Mouse (Mus musculus) gastrocnemius, postnatal 10 days (tissue): ENCODE data around the gene Sgta. TPM values are rescaled to one million over a fixed set of nuclear protein-coding genes. Genes with fewer than 3 reads are reported as not detected.

Experiments used
- microRNA-seq, 2 experiments: library from miRNA; unstranded; fragments of <30 nt; microRNA quantifications; one replicate each; pipeline ENCODE4 v1.2.0; 2021
- total RNA-seq, 2 experiments: library from RNA; stranded (reverse); gene quantifications; 2 replicates each; pipeline ENCODE4 v1.2.3; 2021

Gene Sgta
- total RNA-seq, 2 experiments from 2014 or later: 82.2 to 84.4 TPM

Small RNA genes within 50 kb of the gene (microRNA-seq; reads per million reads assigned to microRNA genes)
- gene Mir5615-1 (0 reads per million in 2 experiments), gene Mir5615-2 (0 reads per million in 2 experiments)

Other genes with a start within 250 kb of the Sgta start
- 100 to 1,000 TPM; 289 to 339 TPM for gene Jsrp1, start 246.7 kb downstream of the Sgta start, total RNA-seq
- gene Oaz1, start 233.5 kb downstream of the Sgta start, total RNA-seq: 100 to 1,000 TPM; 846 to 935 TPM
- 10 to 100 TPM; 31.9 to 32.9 TPM for gene Lingo3, start 216.1 kb downstream of the Sgta start, total RNA-seq
- 10 to 100 TPM; 36.8 to 42.4 TPM for gene Lsm7, start 205.0 kb downstream of the Sgta start, total RNA-seq
- gene Sppl2b, start 204.9 kb downstream of the Sgta start, total RNA-seq: 10 to 100 TPM; 30.5 to 33.0 TPM
- gene Tmprss9, start 188.3 kb downstream of the Sgta start, total RNA-seq: under 1 TPM in 1 of 2 experiments, not detected in 1; 0.07 TPM
- 100 to 1,000 TPM; 113 to 127 TPM for gene Timm13, start 159.2 kb downstream of the Sgta start, total RNA-seq
- 10 to 100 TPM; 24.0 to 28.1 TPM for gene Lmnb2, start 141.9 kb downstream of the Sgta start, total RNA-seq
- 10 to 100 TPM in 1 of 2 experiments, 1 to 10 TPM in 1; 9.0 to 15.9 TPM for gene Gadd45b, start 130.1 kb downstream of the Sgta start, total RNA-seq
- gene Gng7, start 45.2 kb downstream of the Sgta start, total RNA-seq: 1 to 10 TPM; 1.7 to 2.0 TPM
- under 1 TPM; 0.27 to 0.87 TPM for gene Diras1, start 34.5 kb downstream of the Sgta start, total RNA-seq
- gene Slc39a3, start 22.8 kb downstream of the Sgta start, total RNA-seq: 10 to 100 TPM; 11.5 to 13.3 TPM
- 10 to 100 TPM; 26.4 to 27.1 TPM for gene Thop1, start 9.9 kb upstream of the Sgta start, total RNA-seq
- gene Creb3l3, start 38.7 kb upstream of the Sgta start, total RNA-seq: 1 to 10 TPM in 1 of 2 experiments, under 1 TPM in 1; 0.87 to 2.1 TPM
- 100 to 1,000 TPM; 170 to 177 TPM for gene Map2k2, start 45.7 kb upstream of the Sgta start, total RNA-seq
- 10 to 100 TPM; 29.2 to 35.9 TPM for gene Zbtb7a, start 75.0 kb upstream of the Sgta start, total RNA-seq
- 10 to 100 TPM; 10.7 to 13.8 TPM for gene Pias4, start 107.7 kb upstream of the Sgta start, total RNA-seq
- gene Eef2, start 116.5 kb upstream of the Sgta start, total RNA-seq: 1,000 to 10,000 TPM in 1 of 2 experiments, 100 to 1,000 TPM in 1; 974 to 1,018 TPM
- gene Dapk3, start 122.8 kb upstream of the Sgta start, total RNA-seq: 10 to 100 TPM; 29.8 to 30.4 TPM
- not detected for gene 4930442H23Rik, start 123.7 kb upstream of the Sgta start, total RNA-seq
- gene Nmrk2, start 141.9 kb upstream of the Sgta start, total RNA-seq: 1 to 10 TPM; 1.7 to 1.8 TPM
- gene Atcay, start 170.7 kb upstream of the Sgta start, total RNA-seq: under 1 TPM; 0.40 to 0.43 TPM
- gene Zfr2, start 173.0 kb upstream of the Sgta start, total RNA-seq: 1 to 10 TPM; 2.1 to 3.5 TPM
- 1 to 10 TPM in 1 of 2 experiments, under 1 TPM in 1; 0.70 to 1.3 TPM for gene Matk, start 192.8 kb upstream of the Sgta start, total RNA-seq
- gene Mrpl54, start 206.8 kb upstream of the Sgta start, total RNA-seq: 100 to 1,000 TPM in 1 of 2 experiments, 10 to 100 TPM in 1; 93.7 to 108 TPM
- 10 to 100 TPM; 61.6 to 63.5 TPM for gene Apba3, start 206.8 kb upstream of the Sgta start, total RNA-seq
- gene Tjp3, start 231.4 kb upstream of the Sgta start, total RNA-seq: under 1 TPM; 0.14 to 0.36 TPM
- 10 to 100 TPM; 24.0 to 30.8 TPM for gene Pip5k1c, start 232.8 kb upstream of the Sgta start, total RNA-seq